Mouse (Mus musculus) ES-Bruce4 (cell line): ENCODE measurements around the gene Gm7029.
"Not testable (repeated sequence)": the region's sequence is repeated elsewhere in the genome, so short reads cannot be mapped to it uniquely, and the experiment has no call there.

ENCODE experiments used
- CTCF ChIP-seq: IDR thresholded peaks from one replicate; pipeline ENCODE4 v1.8.1; 2011; ENCODE audit warnings: low read depth, low read length
- EP300 ChIP-seq: IDR thresholded peaks from 2 replicates; pipeline ENCODE4 v1.6.1; 2011; ENCODE audit warnings: low read depth, low read length; ENCODE audit not compliant: insufficient read depth
- POLR2A ChIP-seq: IDR thresholded peaks from one replicate; pipeline ENCODE4 v1.8.1; 2011; ENCODE audit warnings: low read length; ENCODE audit not compliant: insufficient read depth

GRCm38 (mm10) chr17:33888230-33888629 lies 14.6 kb downstream of the Gm7029 start:
- not testable (repeated sequence) for TF ChIP-seq CTCF, POLR2A, EP300
